Comparison of ENCODE assay signal across 8 mouse cellular contexts in the genomic region with DNA sequence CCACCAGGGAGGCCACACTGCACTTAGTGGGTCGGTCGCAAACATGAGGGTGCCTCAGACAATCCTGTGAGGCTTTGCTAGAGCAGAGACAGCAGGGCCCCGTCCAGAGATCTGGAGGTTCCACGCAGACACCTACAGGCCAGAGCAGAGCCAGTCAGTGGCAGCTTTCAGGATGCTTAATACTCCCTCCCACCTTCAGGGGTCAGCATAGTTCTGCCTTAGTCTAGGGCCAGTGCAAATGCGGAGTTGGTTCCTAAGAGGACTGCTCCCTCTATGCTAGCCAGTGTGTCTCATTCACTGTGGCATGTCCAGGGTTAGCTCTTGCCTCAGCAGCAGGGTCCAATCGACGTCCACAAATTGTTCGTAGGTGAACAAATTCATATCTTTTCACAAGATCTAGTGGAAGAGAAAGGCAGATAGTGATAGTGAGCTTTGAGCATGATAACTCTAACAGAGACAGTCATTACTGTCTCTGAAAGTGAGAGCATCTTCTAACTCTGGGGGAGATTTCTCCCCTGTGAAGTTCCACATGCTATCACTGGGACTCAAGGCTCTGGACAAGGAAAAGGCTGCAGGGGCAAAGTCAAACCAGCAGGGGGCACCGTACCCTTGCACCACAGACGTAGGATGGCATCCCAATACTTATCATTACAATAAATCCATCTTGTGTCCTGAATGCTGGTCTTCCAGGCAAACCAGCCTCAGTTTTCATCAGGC. TPM values are rescaled to one million over a fixed set of nuclear protein-coding genes. Genes with fewer than 3 reads are reported as not detected.
DNase-seq lines count a peak whose midpoint lies in the region; ATAC-seq lines count a peak whose summit lies in the region.

No protein-coding gene starts in this region.

- H3K36me3 ChIP-seq in forebrain, embryonic 11.5 days (ENCODE audit: control insufficient read depth, insufficient read depth, low read length) = no peaks in the 10 kb centered on the region
- H3K36me3 ChIP-seq in heart, embryonic 16.5 days (ENCODE audit: control insufficient read depth, insufficient read depth) = no peaks in the 10 kb centered on the region
- H3K36me3 ChIP-seq in liver, embryonic 15.5 days (replicated peaks) = no peaks in the 10 kb centered on the region
- no peaks in the 10 kb centered on the region for H3K36me3 ChIP-seq in neural tube, embryonic 13.5 days

- no peak overlapping the region for H3K9ac ChIP-seq in forebrain, embryonic 11.5 days (ENCODE audit: low read length)
- no peak overlapping the region for H3K9ac ChIP-seq in heart, embryonic 16.5 days (ENCODE audit: low read length)
- no peak overlapping the region for H3K9ac ChIP-seq in liver, embryonic 15.5 days
- no peak overlapping the region for H3K9ac ChIP-seq in neural tube, embryonic 13.5 days

- H3K4me2 ChIP-seq in forebrain, embryonic 11.5 days (ENCODE audit: low read depth, low read length, severe bottlenecking) = no peak overlapping the region
- H3K4me2 ChIP-seq in heart, embryonic 16.5 days (ENCODE audit: low read depth, low read length) = no peak overlapping the region
- H3K4me2 ChIP-seq in liver, embryonic 15.5 days = no peak overlapping the region
- H3K4me2 ChIP-seq in neural tube, embryonic 13.5 days = no peak overlapping the region

- H3K27me3 ChIP-seq in forebrain, embryonic 11.5 days (ENCODE audit: control insufficient read depth, insufficient read depth, low read length) = no peaks in the 10 kb centered on the region
- H3K27me3 ChIP-seq in heart, embryonic 16.5 days (ENCODE audit: control insufficient read depth, insufficient read depth, low read length) = no peaks in the 10 kb centered on the region
- H3K27me3 ChIP-seq in liver, embryonic 15.5 days = 0 out of 2 replicates have a peak, but pooled peaks cover 3% of the 10 kb centered on the region
- no peaks in the 10 kb centered on the region for H3K27me3 ChIP-seq in neural tube, embryonic 13.5 days

- peak; percentile 70 to 72 for DNase-seq in CD8-positive naive resting alpha-beta T cell, adult 2 months (ENCODE audit: low read depth in 2 of 2, low spot score in 2 of 2)
- peak; percentile 53 for DNase-seq in c-Kit-positive CD71-negative TER-119-negative erythroid progenitor cells, embryonic 14.5 days (ENCODE audit: low read depth)
- peak; percentile 90 for DNase-seq in forebrain, embryonic 11.5 days (ENCODE audit: low spot score)
- DNase-seq in kidney, postnatal 36 days = peak; percentile 86 to 91
- DNase-seq in telencephalon, adult 2 months (ENCODE audit: low read depth, low spot score) = peak; percentile 40

- no peak overlapping the region for H3K4me3 ChIP-seq in forebrain, embryonic 11.5 days (ENCODE audit: low read depth, low read length)
- H3K4me3 ChIP-seq in heart, embryonic 16.5 days (ENCODE audit: low read length) = no peak overlapping the region
- no peak overlapping the region for H3K4me3 ChIP-seq in liver, embryonic 15.5 days (replicated peaks)
- no peak overlapping the region for H3K4me3 ChIP-seq in neural tube, embryonic 13.5 days

- WGBS in forebrain, embryonic 11.5 days = 35% methylated on average over 10 of the region's 10 CpGs
- 29% methylated on average over 10 of the region's 10 CpGs for WGBS in heart, embryonic 16.5 days
- WGBS in liver, embryonic 15.5 days (ENCODE audit: insufficient replicate concordance) = 27% methylated on average over 10 of the region's 10 CpGs
- WGBS in neural tube, embryonic 13.5 days = 27% methylated on average over 10 of the region's 10 CpGs

- H3K27ac ChIP-seq in forebrain, embryonic 11.5 days (ENCODE audit: low read depth, low read length) = no peak overlapping the region
- no peak overlapping the region for H3K27ac ChIP-seq in heart, embryonic 16.5 days (ENCODE audit: low read length)
- no peak overlapping the region for H3K27ac ChIP-seq in liver, embryonic 15.5 days (replicated peaks)
- no peak overlapping the region for H3K27ac ChIP-seq in neural tube, embryonic 13.5 days (replicated peaks)

- H3K4me1 ChIP-seq in forebrain, embryonic 11.5 days (replicated peaks; ENCODE audit: control insufficient read depth, insufficient read depth, low read length) = no peaks in the 10 kb centered on the region
- no peaks in the 10 kb centered on the region for H3K4me1 ChIP-seq in heart, embryonic 16.5 days (ENCODE audit: control insufficient read depth, insufficient read depth, low read length)
- H3K4me1 ChIP-seq in liver, embryonic 15.5 days (replicated peaks) = no peaks in the 10 kb centered on the region
- peaks cover 3% of the 10 kb centered on the region; the same call in 1 of the 2 replicates for H3K4me1 ChIP-seq in neural tube, embryonic 13.5 days (replicated peaks)

- no peaks in the 10 kb centered on the region; the same call in 1 of the 2 replicates for H3K9me3 ChIP-seq in forebrain, embryonic 11.5 days (ENCODE audit: control insufficient read depth, low read length)
- 0 out of 2 replicates have a peak, but pooled peaks cover 4% of the 10 kb centered on the region for H3K9me3 ChIP-seq in heart, embryonic 16.5 days (replicated peaks; ENCODE audit: control insufficient read depth, low read length)
- H3K9me3 ChIP-seq in liver, embryonic 15.5 days (replicated peaks) = no peaks in the 10 kb centered on the region
- no peaks in the 10 kb centered on the region for H3K9me3 ChIP-seq in neural tube, embryonic 13.5 days

- ATAC-seq in forebrain, embryonic 11.5 days (replicated peaks; ENCODE audit: low FRiP score) = peak; percentile 84
- ATAC-seq in heart, embryonic 16.5 days (replicated peaks; ENCODE audit: extremely low read depth, insufficient read depth, low FRiP score) = peak; percentile 86
- peak; percentile 60 for ATAC-seq in liver, embryonic 15.5 days (ENCODE audit: insufficient read depth)
- peak; percentile 91 for ATAC-seq in neural tube, embryonic 13.5 days (ENCODE audit: low read depth)

RNA-seq across cellular contexts. Expression of a gene that starts 36.5 kb away (rescaled TPM):
- polyA plus RNA-seq in forebrain, embryonic 11.5 days (2014; fragmentation: Nextera tagmentation; extraction: Ambion mirVana) = 28.6 and 28.8 TPM in 2 replicates
- 34.6 and 37.6 TPM in 2 replicates for polyA plus RNA-seq in heart, embryonic 16.5 days (2015; fragmentation: Nextera tagmentation; extraction: Ambion mirVana)
- polyA plus RNA-seq in liver, embryonic 15.5 days (2015; fragmentation: Nextera tagmentation; extraction: Ambion mirVana) = 9.0 and 9.1 TPM in 2 replicates
- polyA plus RNA-seq in neural tube, embryonic 13.5 days (2015; fragmentation: Nextera tagmentation; extraction: Ambion mirVana) = 50.9 and 51.6 TPM in 2 replicates

RNA-seq across cellular contexts. Expression of a gene that starts 53.0 kb away (rescaled TPM):
- 28.3 and 33.2 TPM in 2 replicates for polyA plus RNA-seq in forebrain, embryonic 11.5 days (2014; fragmentation: Nextera tagmentation; extraction: Ambion mirVana)
- polyA plus RNA-seq in heart, embryonic 16.5 days (2015; fragmentation: Nextera tagmentation; extraction: Ambion mirVana) = 11.8 and 13.1 TPM in 2 replicates
- 10.6 and 12.4 TPM in 2 replicates for polyA plus RNA-seq in liver, embryonic 15.5 days (2015; fragmentation: Nextera tagmentation; extraction: Ambion mirVana)
- polyA plus RNA-seq in neural tube, embryonic 13.5 days (2015; fragmentation: Nextera tagmentation; extraction: Ambion mirVana) = 33.0 and 38.3 TPM in 2 replicates

Comparison
In these comparisons a context has a peak if more than half of its experiments do, and no peak if none do; other contexts are left out.
1. DNase-seq: peak in every context shown above with its lines; median percentile 90 in forebrain, embryonic 11.5 days; 88 in kidney, postnatal 36 days; 71 in CD8-positive naive resting alpha-beta T cell, adult 2 months; 53 in c-Kit-positive CD71-negative TER-119-negative erythroid progenitor cells, embryonic 14.5 days; 40 in telencephalon, adult 2 months.